Mouse (Mus musculus) B cell, adult 2 months (primary cell): ENCODE measurements around the gene Patz1.

Experiments
- DNase-seq, 2 experiments: peaks; one replicate each; pipeline ENCODE4 v3.0.0; 2022

Patz1 gene

GRCm38 (mm10) chr11:3288521-3289301, at the start of gene Patz1:
Patz1 (plus strand) TSS chr11:3288874.
- peak; percentile 56 to 57 for DNase-seq

- no peak for DNase-seq
These were observed 46.3 kb upstream of the Patz1 start for GRCm38 (mm10) chr11:3242395-3242794.

- DNase-seq = no peak
These were observed 44.9 kb upstream of the Patz1 start for GRCm38 (mm10) chr11:3243771-3244170.

GRCm38 (mm10) chr11:3247387-3247786, 41.3 kb upstream of the Patz1 start:
- DNase-seq = no peak

GRCm38 (mm10) chr11:3259537-3259936, 29.1 kb upstream of the Patz1 start:
- DNase-seq = no peak

- no peak for DNase-seq
These were observed 23.2 kb upstream of the Patz1 start for GRCm38 (mm10) chr11:3265291-3266078.

GRCm38 (mm10) chr11:3266079-3266685, 22.5 kb upstream of the Patz1 start, which contains the start of gene Drg1:
Drg1 (minus strand) TSS chr11:3266415.
- peak; percentile 91 to 92 for DNase-seq

GRCm38 (mm10) chr11:3267133-3267532, 21.5 kb upstream of the Patz1 start:
- peak; percentile 6 to 10 for DNase-seq

DNA sequence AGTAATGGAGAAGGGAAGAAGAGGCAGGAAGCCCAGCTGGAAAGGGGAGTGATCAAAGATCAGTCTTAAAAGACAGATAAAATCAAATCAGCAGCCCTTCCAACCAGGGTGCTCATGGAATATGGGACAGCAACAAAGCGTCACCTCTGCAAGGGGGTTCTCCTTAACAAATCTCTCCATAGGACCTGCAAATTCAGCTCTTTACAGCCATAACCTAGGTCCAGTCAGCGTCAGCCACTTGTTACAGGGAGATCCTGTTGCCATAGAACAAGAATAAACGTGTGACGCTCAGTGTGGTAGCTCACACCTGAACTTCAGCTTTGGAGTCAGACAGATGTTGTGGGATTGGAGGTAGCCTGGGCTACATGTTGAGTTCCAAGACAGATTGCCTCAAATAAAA, 19.4 kb upstream of the Patz1 start:
- no peak for DNase-seq

DNA sequence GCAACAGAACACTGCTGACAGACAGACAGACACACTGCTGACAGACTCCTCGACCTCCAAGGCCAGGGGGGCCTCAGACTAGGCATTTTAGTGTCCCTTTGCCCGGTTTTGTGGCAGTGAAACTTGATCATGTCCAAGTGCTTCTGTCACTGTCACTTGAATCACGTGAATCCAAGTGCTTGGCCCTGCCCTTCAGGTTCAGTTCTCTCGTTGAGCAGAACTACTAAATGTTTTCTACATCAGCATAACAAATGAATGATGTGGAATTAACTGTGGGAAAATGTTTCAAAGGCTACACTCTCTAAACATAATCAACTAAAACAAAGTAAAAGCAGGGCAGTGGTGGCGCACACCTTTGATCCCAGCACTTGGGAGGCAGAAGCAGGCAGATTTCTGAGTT, 10.3 kb upstream of the Patz1 start:
- no peak for DNase-seq

DNA sequence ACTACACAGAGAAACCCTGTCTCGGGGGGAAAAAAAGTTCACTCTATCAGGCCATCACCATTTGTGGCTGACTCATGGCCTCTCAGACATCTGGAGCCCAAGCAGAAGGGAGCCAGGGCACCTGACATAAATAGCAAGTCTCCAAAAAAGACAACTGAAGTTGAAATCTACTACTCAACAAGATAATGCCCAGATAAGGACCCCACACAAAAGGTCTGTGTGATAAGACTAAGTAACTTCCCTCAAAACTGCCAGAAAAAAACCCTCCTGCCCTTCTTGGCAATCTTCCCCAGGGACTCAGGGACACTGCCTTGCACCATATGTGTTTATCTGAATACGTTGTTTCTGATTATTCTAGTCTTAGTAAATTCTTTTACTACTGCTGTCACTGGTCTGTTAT, 8.9 kb upstream of the Patz1 start:
- DNase-seq = no peak

DNA sequence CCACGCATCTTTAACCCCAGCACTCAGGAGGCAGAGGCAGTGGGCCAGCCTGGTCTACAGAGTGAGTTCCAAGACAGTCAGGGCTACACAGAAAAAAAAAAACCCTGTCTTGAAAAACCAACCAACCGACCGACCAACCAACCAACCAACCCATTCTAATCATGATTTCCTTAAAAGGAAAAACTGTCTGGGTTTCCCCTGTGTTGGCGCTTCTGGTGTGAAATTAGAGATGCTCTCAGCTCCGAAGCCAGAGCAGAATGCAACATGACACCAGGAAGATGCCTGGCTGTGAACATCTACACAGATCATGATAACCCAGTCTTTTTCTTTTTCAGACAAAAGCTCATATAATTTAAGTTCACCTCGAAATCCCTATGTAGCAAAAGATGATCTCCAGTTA, 5.8 kb upstream of the Patz1 start:
- DNase-seq = no peak

DNA sequence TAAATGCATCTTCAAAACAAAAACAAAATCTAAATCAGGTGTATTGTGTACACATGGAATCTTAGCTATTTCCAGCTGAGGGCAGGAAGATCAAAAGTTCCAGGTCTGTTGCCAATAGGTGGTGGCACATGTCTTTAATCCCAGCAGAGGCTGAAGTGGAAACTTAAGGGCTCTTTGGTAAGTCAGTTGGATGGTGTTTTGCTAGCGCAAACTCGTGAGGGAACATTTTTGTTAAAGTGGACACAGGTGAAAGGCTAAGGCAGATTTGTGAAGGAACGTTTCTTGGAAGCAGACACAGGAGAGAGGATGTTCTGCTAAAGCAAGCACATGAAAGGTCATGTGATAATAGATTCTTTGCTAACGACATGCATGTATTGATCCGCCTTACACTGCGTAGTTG, 5.0 kb upstream of the Patz1 start:
- DNase-seq = no peak

- DNase-seq = no peak
These were observed 2.7 kb upstream of the Patz1 start for GRCm38 (mm10) chr11:3285940-3286339.

- no peak for DNase-seq
These were observed 1.5 kb upstream of the Patz1 start for GRCm38 (mm10) chr11:3287131-3287530.

DNA sequence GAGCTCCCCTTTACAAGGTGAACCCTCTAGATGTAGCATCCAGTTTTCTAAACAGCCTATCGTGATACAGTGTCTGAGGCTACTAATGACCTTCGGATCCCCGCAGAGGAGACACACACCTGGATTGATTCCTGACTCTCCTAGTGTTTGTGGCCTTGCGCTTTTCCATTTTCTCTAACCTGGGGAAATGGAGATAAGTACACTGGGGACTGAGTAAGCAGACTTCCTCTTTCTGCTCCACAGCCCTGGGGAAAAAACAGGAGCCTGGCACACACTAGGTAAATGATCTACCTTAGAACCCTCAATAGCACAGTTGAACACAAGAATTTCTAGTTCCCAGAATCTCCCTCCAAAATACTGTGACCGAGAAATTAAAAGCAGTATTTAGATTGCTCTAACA, 753 bp upstream of the Patz1 start:
- DNase-seq = peak in 1 of 2 experiments; percentile 6

DNA sequence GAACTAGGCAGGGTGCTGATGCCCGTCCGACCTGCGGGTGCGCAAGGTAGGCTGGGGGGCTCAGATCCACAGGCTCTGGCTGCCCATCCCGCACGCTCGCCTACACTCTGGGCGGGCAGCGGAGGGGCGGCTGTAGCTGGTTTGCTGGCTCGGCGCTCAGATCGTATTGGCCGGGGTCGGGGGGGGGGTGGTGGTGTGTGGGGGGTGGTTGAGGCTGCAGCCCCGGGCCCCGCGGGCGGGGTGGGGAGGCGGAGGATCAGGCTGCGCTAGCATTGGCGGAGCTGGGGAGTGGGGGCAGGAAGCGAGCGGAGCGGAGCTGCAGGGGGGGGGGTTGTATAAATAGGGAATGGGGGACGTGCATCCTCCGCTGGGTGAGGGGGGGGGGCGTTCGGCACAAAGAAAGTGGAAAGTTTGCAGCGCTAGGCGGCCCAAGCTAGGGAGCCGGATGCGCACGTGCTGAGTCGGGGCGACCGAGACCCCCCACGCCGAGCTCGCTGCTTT, 678 bp downstream of the Patz1 start:
- peak; percentile 60 to 61 for DNase-seq

- DNase-seq = peak; percentile 84 to 87
These were observed 1.3 kb downstream of the Patz1 start for GRCm38 (mm10) chr11:3289803-3290639.

DNA sequence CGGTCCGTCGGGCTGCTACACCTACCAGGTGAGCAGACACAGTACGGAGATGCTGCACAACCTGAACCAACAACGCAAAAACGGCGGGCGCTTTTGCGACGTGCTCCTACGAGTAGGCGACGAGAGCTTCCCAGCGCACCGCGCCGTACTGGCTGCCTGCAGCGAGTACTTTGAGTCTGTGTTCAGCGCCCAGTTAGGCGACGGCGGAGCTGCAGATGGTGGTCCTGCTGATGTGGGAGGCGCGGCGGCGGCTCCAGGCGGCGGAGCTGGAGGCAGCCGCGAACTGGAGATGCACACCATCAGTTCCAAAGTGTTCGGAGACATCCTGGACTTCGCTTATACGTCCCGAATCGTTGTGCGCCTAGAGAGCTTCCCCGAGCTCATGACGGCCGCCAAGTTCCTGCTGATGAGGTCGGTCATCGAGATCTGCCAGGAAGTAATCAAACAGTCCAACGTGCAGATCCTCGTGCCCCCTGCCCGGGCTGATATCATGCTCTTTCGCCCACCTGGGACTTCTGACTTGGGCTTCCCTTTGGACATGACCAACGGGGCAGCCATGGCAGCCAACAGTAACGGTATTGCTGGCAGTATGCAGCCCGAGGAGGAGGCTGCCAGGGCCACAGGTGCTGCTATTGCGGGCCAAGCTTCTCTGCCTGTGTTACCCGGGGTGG, 2.1 kb downstream of the Patz1 start:
- DNase-seq = peak; percentile 51 to 52

- DNase-seq = peak; percentile 53 to 59
These were observed 2.8 kb downstream of the Patz1 start for GRCm38 (mm10) chr11:3291311-3292061.

DNA sequence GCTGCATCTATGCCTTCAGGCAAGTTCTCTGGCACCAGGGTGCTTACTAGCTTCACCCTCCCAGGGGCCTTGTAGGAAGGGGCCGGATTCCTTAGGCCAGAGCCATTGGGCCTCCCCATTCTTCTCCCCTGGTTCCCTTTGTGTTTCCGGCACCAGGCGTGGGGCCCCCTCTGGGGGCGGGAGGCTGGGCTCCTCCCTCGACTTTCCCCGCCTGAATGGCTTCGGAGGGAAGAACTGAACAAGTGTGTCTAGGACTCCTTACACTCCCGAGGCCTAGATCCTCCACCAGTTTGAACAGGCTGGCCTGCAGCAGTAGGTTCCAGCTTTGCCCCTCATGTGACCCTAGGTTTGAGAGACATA, 3.4 kb downstream of the Patz1 start:
- peak; percentile 61 to 64 for DNase-seq
